Mouse (Mus musculus) intestine, embryonic 16.5 days (tissue): Measurements from ENCODE around the gene Map3k5. TPM values are rescaled to one million over a fixed set of nuclear protein-coding genes. Genes with fewer than 3 reads are reported as not detected.
"Not testable (repeated sequence)": the region's sequence is repeated elsewhere in the genome, so short reads cannot be mapped to it uniquely, and the experiment has no call there.

Experiments used
- ATAC-seq: fragments of 200-750 bp; cut with Nextera tagmentation; 2 replicates; pipeline ENCODE4 v1.8.0; 2017; ENCODE audit warnings: moderate TSS enrichment, moderate library complexity
- H3K27ac ChIP-seq: fragments of 300-500 bp; sonication (generic); 2 replicates; pipeline ENCODE4 v1.5.1; 2014; ENCODE audit warnings: mild to moderate bottlenecking, low read length
- H3K27me3 ChIP-seq: fragments of 300-500 bp; sonication (generic); replicated peaks from 2 replicates; pipeline ENCODE4 v1.6.1; 2014; ENCODE audit warnings: low read length, control low read depth, mixed read lengths; ENCODE audit not compliant: control insufficient read depth, insufficient read depth
- H3K36me3 ChIP-seq: fragments of 300-500 bp; sonication (generic); 2 replicates; pipeline ENCODE4 v1.6.1; 2014; ENCODE audit warnings: low read length, control low read depth; ENCODE audit not compliant: control insufficient read depth, insufficient read depth
- H3K4me1 ChIP-seq: fragments of 300-500 bp; sonication (generic); 2 replicates; pipeline ENCODE4 v1.6.1; 2014; ENCODE audit warnings: low read length, control low read depth, mixed read lengths; ENCODE audit not compliant: control insufficient read depth, insufficient read depth
- H3K4me2 ChIP-seq: fragments of 300-500 bp; sonication (generic); 2 replicates; pipeline ENCODE4 v1.6.1; 2014; ENCODE audit warnings: low read depth, low read length, control low read depth
- H3K4me3 ChIP-seq: fragments of 300-500 bp; sonication (generic); 2 replicates; pipeline ENCODE4 v1.5.1; 2014; ENCODE audit warnings: mild to moderate bottlenecking, low read length
- H3K9ac ChIP-seq: fragments of 300-500 bp; sonication (generic); 2 replicates; pipeline ENCODE4 v1.6.1; 2014; ENCODE audit warnings: low read depth, low read length
- H3K9me3 ChIP-seq: fragments of 300-500 bp; sonication (generic); 2 replicates; pipeline ENCODE4 v1.6.1; 2016; ENCODE audit warnings: low read length, control low read depth; ENCODE audit not compliant: control insufficient read depth
- WGBS: fragments of 180-500 bp; shearing (Covaris S2); extraction: QIAGEN DNeasy Blood & Tissue Kit; methylation state at CpG from one replicate; pipeline ENCODE4 v1.1.7; 2014; 5-methylcytosine and 5-hydroxymethylcytosine counted together
- polyA plus RNA-seq: library from polyadenylated mRNA; unstranded; fragments of >200 nt; fragmentation: Nextera tagmentation; extraction: Ambion mirVana; gene quantifications from 2 replicates; pipeline ENCODE4 v1.2.1, GENCODE M21; 2015

Map3k5 gene
- polyA plus RNA-seq, 1 experiment from 2014 or later = 1.4 TPM

DNA sequence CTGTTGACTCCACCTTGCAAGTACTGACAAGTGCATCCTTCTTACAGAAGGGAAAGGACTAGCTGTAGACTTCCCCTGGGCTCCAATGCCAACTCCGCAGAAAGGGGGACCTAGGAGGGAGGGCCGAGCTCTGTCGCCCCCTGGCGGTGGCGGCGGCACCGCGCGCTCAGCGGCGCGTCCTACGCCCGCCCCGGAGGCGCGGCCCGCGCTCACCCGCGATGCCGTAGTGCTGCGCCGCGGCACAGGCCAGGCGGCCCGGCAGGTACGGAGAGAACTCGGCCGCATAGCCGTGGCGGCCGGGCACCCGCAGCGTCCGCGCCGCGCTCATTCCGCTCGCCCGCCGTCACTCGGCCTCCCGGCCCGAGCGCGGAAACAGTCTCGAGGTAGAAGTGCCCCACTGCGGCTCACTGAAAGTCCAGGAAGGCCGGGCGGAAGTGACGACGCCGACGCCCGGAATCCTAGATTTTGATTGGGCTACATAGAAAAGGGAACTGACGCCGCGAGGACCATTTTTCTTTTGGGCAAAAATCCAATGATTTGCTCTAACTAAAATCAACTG is 26.9 kb upstream of the Map3k5 start, which contains the start of gene Pex7:
TSS of gene Pex7 (minus strand) at position 444 of the 559 bp plus-strand sequence.
- H3K4me2 ChIP-seq = peak within 1 kb of the TSS; percentile 56
- peak within 1 kb of the TSS; percentile 74 for H3K4me3 ChIP-seq
- H3K9me3 ChIP-seq = no peaks in the 10 kb centered on the region
- peak; percentile 98 for ATAC-seq
- H3K27me3 ChIP-seq = no peaks in the 10 kb centered on the region
- peak within 1 kb of the TSS; percentile 93 for H3K9ac ChIP-seq
- no peaks in the 10 kb centered on the region for H3K36me3 ChIP-seq
- 2% methylated on average over 53 of the region's 60 CpGs for WGBS
- peak within 1 kb of the TSS; percentile 96 for H3K27ac ChIP-seq
- peaks cover 3% of the 10 kb centered on the region; the same call in 1 of the 2 replicates for H3K4me1 ChIP-seq

DNA sequence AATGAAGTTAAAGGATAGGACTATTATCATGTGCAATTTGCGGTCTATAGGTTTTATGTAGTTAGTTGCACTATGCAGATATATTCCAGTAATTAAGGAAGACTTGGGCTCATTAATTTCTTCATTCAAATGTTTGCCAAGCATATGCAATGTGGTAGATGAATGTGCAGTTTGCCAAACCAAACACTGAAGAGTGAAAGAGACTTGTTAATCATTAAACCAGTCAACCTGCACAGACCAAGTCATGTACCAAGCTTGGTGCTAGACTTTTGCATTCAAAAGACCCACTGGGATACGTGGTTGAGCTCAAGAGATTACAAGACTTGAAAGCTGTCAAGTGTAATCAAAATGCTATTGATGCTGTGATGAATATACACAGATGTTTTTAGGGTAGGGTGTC is 26.2 kb upstream of the Map3k5 start:
- H3K4me2 ChIP-seq = peak overlapping the region; percentile 3; the same call in 1 of the 2 replicates
- H3K9ac ChIP-seq = no peak overlapping the region
- 64% methylated on average over 2 of the region's 2 CpGs for WGBS
- no peaks in the 10 kb centered on the region for H3K27me3 ChIP-seq
- no peak overlapping the region for H3K4me3 ChIP-seq
- peaks cover 3% of the 10 kb centered on the region; the same call in 1 of the 2 replicates for H3K4me1 ChIP-seq
- no peak overlapping the region for H3K27ac ChIP-seq
- no peaks in the 10 kb centered on the region for H3K36me3 ChIP-seq
- no peaks in the 10 kb centered on the region for H3K9me3 ChIP-seq
- peak; percentile 54 for ATAC-seq

DNA sequence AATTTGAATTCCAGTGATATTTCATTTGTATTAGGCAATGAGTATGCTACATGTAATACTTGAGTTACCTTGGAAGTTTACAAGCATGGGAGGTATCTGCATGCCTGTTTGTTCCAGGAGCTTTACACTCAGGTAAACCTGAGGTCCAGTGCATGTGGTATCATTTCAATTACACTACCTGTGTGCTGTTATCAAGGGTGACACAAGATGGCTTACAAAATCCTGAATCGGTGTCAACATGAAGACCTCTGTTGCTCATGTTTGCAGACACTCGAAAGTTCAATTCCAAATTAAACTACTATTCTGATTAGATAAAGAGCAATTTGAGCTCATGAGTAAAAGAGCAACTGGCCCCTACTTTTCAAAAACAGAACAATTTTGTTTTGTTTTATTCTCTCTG is 23.8 kb upstream of the Map3k5 start:
- Histone ChIP-seq H3K4me3 (no peak overlapping the region), H3K27me3 (no peaks in the 10 kb centered on the region), H3K9ac (no peak overlapping the region), H3K9me3 (no peaks in the 10 kb centered on the region), H3K4me2 (no peak overlapping the region), H3K27ac (no peak overlapping the region), H3K4me1 (peaks cover 3% of the 10 kb centered on the region; the same call in 1 of the 2 replicates), H3K36me3 (no peaks in the 10 kb centered on the region)
- 59% methylated on average over 2 of the region's 2 CpGs for WGBS
- no peak for ATAC-seq

DNA sequence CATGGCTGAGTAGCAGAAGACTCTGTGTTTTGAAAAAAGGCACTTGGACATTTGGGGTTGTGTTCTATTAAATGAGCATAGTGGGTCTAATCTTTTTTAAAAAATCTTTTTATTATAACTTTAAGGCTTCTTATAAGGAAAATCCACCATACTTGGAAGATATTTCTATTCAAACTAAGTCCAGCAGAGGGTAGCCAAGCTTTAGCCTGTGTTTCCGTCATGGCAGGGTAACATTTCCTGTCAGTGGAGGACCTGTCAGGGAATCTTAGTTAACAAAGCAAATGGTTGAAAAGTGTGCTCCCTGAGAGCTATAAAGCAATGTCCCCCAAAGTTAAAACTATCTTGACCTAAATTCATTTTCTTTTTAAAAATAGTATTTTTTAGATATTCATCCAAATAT is 22.7 kb upstream of the Map3k5 start:
- no peak overlapping the region for H3K4me3 ChIP-seq
- ATAC-seq = no peak
- no peaks in the 10 kb centered on the region for H3K9me3 ChIP-seq
- H3K27ac ChIP-seq = no peak overlapping the region
- no peaks in the 10 kb centered on the region for H3K27me3 ChIP-seq
- H3K4me1 ChIP-seq = peaks cover 3% of the 10 kb centered on the region; the same call in 1 of the 2 replicates
- no peak overlapping the region for H3K9ac ChIP-seq
- WGBS = 18% methylated on average over 1 of the region's 1 CpGs
- H3K36me3 ChIP-seq = no peaks in the 10 kb centered on the region
- no peak overlapping the region for H3K4me2 ChIP-seq

DNA sequence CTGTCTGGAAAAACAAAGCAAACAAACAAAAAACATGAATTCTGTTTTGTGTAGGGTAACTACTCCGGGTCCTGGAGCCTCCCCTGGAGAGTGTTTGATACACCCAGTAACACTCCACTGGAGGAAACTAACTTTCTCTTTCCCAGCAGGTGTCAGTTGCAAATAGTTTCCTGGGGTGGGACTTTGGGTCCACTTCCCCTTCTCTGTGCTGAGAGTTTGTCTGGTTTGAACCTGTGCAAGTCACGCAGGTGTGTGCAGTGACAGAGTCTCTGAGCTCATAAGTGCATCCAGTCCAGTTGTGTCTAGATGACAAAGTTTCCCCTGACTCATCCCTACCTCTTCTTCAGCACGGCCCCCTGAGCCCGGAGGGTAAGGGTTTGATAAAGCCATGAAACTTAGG is 20.5 kb upstream of the Map3k5 start:
- no peaks in the 10 kb centered on the region for H3K4me1 ChIP-seq
- no peak for ATAC-seq
- no peak overlapping the region for H3K4me2 ChIP-seq
- H3K9me3 ChIP-seq = no peaks in the 10 kb centered on the region
- H3K27me3 ChIP-seq = no peaks in the 10 kb centered on the region
- H3K36me3 ChIP-seq = no peaks in the 10 kb centered on the region
- no peak overlapping the region for H3K9ac ChIP-seq
- H3K4me3 ChIP-seq = no peak overlapping the region
- H3K27ac ChIP-seq = no peak overlapping the region
- 83% methylated on average over 4 of the region's 4 CpGs for WGBS

DNA sequence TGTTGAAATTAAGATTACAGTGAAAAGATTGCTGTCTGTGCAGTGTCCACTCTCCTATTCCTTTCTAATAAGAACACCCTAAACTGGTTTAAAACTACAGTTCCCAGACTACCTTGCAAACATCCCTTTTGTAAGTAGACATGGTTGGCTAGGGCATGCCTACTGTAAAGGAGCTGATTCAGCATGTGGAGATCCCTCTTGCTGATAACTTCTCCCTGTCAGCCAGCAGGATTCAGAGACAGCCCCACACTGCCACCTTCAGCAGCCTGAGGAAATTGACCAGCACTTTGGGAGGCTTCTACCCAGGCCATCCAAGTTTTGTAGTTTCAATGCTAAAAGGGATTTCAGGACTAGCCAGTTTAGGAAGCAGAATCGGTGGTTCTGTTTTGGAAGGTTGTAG is 19.0 kb upstream of the Map3k5 start:
- no peaks in the 10 kb centered on the region for H3K4me1 ChIP-seq
- H3K4me2 ChIP-seq = no peak overlapping the region
- peak; percentile 84 for ATAC-seq
- H3K9me3 ChIP-seq = no peaks in the 10 kb centered on the region
- 45% methylated on average over 1 of the region's 1 CpGs for WGBS
- no peaks in the 10 kb centered on the region for H3K27me3 ChIP-seq
- no peak overlapping the region for H3K4me3 ChIP-seq
- H3K27ac ChIP-seq = no peak overlapping the region
- no peak overlapping the region for H3K9ac ChIP-seq
- no peaks in the 10 kb centered on the region for H3K36me3 ChIP-seq

DNA sequence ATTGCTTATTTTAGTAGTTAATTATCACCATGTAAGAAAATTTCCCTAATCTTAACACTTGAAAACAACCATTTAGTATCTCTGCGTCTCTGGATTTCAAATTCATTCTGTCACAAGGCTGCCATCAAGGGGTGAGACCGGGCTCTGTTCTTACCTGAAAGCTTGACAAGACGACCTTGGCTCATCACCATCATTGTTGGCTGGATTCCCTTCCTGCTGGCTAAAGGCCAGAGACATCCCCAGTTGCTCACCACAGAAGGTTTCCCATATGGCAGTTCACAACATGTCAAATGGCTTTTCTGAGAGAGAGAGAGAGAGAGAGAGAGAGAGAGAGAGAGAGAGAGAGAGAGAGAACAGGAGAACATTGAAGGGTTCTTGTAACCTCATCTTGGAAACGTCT is 11.9 kb upstream of the Map3k5 start:
- WGBS = 59% methylated on average over 4 of the region's 4 CpGs

DNA sequence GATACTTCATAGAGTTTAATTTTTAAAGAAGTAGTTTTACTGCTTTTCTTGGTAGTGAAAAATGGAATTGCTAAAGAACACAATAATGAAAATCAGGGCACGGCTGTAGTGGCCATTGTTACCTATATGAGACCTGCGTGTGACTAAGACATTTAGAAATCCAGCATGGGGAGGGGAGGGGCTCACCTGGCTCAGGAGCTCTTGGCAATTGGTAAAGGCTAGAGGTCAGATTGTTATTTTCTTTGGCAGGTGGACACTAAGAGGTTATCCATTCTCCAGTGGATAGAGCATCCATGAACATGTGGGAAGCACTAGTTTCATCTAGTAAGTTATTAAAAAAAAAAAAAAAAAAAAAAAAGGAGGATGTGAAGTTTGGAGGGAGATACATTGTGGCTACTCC is 10.0 kb upstream of the Map3k5 start:
- Histone ChIP-seq H3K4me2 (no peak overlapping the region), H3K9me3 (no peaks in the 10 kb centered on the region), H3K4me1 (peaks cover 3% of the 10 kb centered on the region), H3K27me3 (0 out of 2 replicates have a peak, but pooled peaks cover 2% of the 10 kb centered on the region), H3K27ac (no peak overlapping the region), H3K4me3 (no peak overlapping the region), H3K9ac (no peak overlapping the region), H3K36me3 (no peaks in the 10 kb centered on the region)
- 77% methylated on average over 2 of the region's 2 CpGs for WGBS
- ATAC-seq = no peak

More for the DNA sequence above, 11.9 kb upstream of the Map3k5 start:
- Histone ChIP-seq H3K27ac (no peak overlapping the region), H3K36me3 (no peaks in the 10 kb centered on the region), H3K9ac (no peak overlapping the region), H3K4me3 (no peak overlapping the region), H3K27me3 (0 out of 2 replicates have a peak, but pooled peaks cover 2% of the 10 kb centered on the region), H3K4me1 (peaks cover 3% of the 10 kb centered on the region), H3K9me3 (no peaks in the 10 kb centered on the region), H3K4me2 (no peak overlapping the region)
- ATAC-seq = no peak

DNA sequence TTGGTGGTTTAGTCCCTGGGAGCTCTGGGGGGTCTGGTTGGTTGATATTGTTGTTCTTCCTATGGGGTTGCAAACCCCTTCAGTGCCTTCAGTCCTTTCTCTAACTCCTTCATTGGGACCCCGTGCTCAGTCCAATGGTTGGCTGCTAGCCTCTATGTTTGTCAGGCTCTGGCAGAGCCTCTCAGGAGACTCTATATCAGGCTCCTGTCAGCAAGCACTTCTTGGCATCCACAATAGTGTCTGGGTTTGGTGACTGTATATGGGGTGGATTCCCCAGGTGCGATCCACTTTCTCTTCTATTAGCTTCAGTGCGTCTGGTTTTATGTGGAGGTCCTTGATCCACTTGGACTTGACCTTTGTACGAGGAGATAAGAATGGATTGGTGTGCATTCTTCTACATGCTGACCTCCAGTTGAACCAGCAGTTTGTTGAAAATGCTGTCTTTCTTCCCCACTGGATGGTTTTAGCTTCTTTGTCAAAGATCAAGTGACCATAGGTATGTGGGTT is 7.8 kb upstream of the Map3k5 start:
- not testable (repeated sequence) for H3K9me3 ChIP-seq, H3K4me1 ChIP-seq, H3K36me3 ChIP-seq, H3K4me2 ChIP-seq, H3K9ac ChIP-seq, H3K4me3 ChIP-seq, H3K27ac ChIP-seq, H3K27me3 ChIP-seq
- 58% methylated on average over 4 of the region's 4 CpGs for WGBS
- 0 out of 2 replicates have a peak, but pooled peaks have one; percentile 21 for ATAC-seq

DNA sequence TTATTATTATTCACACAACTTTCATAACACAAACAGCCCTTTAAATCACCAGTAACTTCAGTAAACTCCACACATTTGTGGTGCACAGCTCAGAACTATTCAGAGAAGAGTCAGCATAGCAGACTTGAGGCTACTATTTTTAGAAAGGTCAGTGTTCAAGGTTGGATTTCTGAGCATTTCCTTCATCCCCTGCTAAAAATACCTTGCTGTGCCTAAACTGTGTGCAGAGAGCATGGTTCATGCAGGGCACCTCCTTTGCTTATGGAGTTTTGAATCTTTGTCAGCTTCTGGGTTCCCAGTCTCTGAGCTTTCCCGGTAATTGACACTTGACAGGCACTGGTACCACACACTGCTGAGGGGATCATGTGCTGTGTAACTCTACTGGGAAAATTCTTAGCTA is 6.1 kb upstream of the Map3k5 start:
- 74% methylated on average over 1 of the region's 1 CpGs for WGBS
- H3K4me3 ChIP-seq = no peak overlapping the region
- no peaks in the 10 kb centered on the region for H3K36me3 ChIP-seq
- H3K27ac ChIP-seq = no peak overlapping the region
- H3K27me3 ChIP-seq = no peaks in the 10 kb centered on the region
- H3K4me2 ChIP-seq = no peak overlapping the region
- no peak for ATAC-seq
- no peak overlapping the region for H3K9ac ChIP-seq
- no peaks in the 10 kb centered on the region for H3K9me3 ChIP-seq
- peaks cover 3% of the 10 kb centered on the region for H3K4me1 ChIP-seq
